Mouse (Mus musculus): ENCODE measurements at regions not wholly inside any gene's neighbourhood (a gene's known extent, or its start where the extent isn't known, plus 50 kb on each side); places are given as distances from the start of the nearest gene placed in this dataset.

DNA sequence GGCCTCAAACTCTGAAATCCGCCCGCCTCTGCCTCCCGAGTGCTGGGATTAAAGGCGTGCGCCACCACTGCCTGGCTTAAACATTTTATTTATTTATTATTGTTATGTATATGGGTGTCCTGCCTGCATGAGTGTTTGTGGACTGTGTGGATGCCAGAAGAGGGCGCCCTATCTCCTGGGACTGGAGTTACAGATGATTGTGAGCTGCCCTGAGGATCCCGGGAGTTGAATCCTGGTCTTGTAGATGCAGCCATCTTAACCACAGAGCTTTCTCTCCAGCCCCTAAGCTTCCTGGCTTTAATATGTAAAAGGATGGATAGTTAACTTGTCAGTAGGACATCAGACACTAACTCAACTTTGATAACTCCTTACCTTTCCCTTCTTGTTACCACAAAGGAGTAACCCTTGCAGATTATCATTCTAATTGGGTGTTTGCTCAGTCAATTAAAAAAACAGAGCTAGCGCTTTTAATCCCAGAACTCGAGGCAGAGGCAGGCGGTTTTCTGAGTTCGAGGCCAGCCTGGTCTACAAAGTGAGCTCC lies 52.0 kb upstream of the Scrg1 start:
- ATAC-seq (replicated peaks; ENCODE audit: low FRiP score, low TSS enrichment, low read depth): no peak

DNA sequence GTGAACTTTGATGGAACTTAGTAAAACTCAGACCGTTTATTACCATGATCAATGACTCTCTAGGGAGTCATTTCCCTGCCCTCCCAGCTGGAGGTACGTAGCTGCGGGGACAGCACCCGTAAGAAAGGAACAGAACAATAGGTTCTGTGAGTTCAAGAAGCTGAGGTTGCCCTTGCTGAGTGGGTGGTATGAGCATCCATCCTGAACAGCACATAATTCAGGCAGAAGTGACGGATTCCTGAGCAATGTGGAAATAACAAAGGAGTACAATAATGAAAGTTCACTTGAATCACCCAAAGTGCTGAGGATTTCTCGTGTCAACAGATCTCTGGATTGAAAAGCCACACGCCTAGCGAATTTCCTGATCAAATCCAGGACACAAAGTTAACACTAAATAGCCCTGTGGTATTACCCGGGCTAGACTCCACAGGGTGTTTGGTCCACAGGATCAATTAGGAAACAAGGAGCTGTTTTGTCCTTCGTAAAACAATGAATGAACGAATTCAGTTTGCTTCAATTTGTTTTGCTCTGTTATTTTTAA lies 50.4 kb upstream of the Scrg1 start:
- ATAC-seq (replicated peaks; ENCODE audit: low FRiP score, low TSS enrichment, low read depth) (no peak), DNase-seq (ENCODE audit: low spot score) (no peak)
- Histone ChIP-seq H3K9ac (ENCODE audit: low read length) (no peak overlapping the region), H3K9me3 (ENCODE audit: control insufficient read depth, low read length) (no peaks in the 10 kb centered on the region), H3K4me1 (replicated peaks; ENCODE audit: control insufficient read depth, insufficient read depth, low read length) (peaks cover 4% of the 10 kb centered on the region), H3K36me3 (ENCODE audit: control insufficient read depth, insufficient read depth, low read length) (no peaks in the 10 kb centered on the region), H3K4me2 (ENCODE audit: low read length) (no peak overlapping the region), H3K27ac (ENCODE audit: low read depth) (no peak overlapping the region), H3K27me3 (replicated peaks; ENCODE audit: control insufficient read depth, insufficient read depth, low read length) (0 out of 2 replicates have a peak, but pooled peaks cover 3% of the 10 kb centered on the region), H3K4me3 (ENCODE audit: low read depth, low read length) (no peak overlapping the region)
- 44% methylated on average over 11 of the region's 11 CpGs for WGBS

More for the DNA sequence above, 52.0 kb upstream of the Scrg1 start:
- Histone ChIP-seq H3K4me2 (ENCODE audit: low read length) (no peak overlapping the region), H3K4me1 (replicated peaks; ENCODE audit: control insufficient read depth, insufficient read depth, low read length) (no peaks in the 10 kb centered on the region; the same call in 1 of the 2 replicates), H3K4me3 (ENCODE audit: low read depth, low read length) (no peak overlapping the region), H3K9ac (ENCODE audit: low read length) (no peak overlapping the region), H3K27ac (ENCODE audit: low read depth) (no peak overlapping the region), H3K36me3 (ENCODE audit: control insufficient read depth, insufficient read depth, low read length) (no peaks in the 10 kb centered on the region), H3K9me3 (ENCODE audit: control insufficient read depth, low read length) (no peaks in the 10 kb centered on the region), H3K27me3 (replicated peaks; ENCODE audit: control insufficient read depth, insufficient read depth, low read length) (no peaks in the 10 kb centered on the region)
- 84% methylated on average over 11 of the region's 11 CpGs for WGBS
- no peak for DNase-seq (ENCODE audit: low spot score)

Data from intestine, embryonic 14.5 days (tissue).